Mouse (Mus musculus) adrenal gland, adult (tissue): ENCODE data around the gene Gm45717.

Source experiments
- DNase-seq, 2 experiments: peaks; one replicate each; pipeline ENCODE4 v3.0.0; 2022 to 2023; ENCODE audit warnings: low spot score in 1 of 2; ENCODE audit not compliant: inconsistent age in 2 of 2

The Gm45717 gene

DNA sequence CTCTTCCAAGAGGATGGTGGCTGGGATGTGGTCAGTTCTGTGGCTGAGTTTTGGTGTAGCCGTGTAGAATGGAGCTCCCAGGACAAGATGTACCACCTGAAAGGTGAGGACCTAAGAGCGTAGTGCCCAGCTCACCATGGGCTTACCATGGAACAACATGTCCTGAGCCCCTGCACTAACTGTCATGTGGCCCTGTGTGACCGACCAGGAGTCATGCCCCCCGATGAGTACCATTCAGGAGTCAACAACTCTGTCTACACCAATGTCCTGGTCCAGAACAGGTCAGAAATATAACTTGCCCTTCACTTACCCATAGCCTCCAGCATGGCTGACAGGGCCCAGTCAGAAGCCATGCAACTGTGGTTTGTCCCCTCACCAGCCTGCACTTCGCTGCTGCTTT is 10.5 kb downstream of the Gm45717 start:
- no peak for DNase-seq

DNA sequence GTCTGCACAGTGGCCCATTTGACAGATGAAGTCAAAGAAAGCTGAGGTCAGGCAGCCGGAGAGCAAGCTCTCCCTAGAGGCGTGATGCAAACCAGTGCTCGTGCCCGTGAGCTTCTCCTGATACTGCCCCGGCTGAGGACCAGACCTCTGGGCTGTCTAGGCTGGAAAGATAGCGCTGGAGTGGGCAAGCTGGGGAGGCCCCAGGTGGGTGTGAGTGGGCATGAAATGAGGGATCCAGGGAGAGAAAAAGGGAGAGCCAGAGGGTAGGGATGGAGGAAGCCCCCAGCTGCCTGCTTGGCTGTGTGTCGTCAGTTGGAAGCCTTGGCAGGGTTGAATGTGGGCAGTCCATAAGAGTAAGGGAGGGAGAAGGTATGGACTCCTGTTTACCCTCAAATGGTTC is 11.5 kb downstream of the Gm45717 start:
- peak; percentile 18 to 29 for DNase-seq

GRCm38 (mm10) chr7:140943356-140943755 is 12.4 kb downstream of the Gm45717 start:
- DNase-seq = peak; percentile 19 to 47

DNA sequence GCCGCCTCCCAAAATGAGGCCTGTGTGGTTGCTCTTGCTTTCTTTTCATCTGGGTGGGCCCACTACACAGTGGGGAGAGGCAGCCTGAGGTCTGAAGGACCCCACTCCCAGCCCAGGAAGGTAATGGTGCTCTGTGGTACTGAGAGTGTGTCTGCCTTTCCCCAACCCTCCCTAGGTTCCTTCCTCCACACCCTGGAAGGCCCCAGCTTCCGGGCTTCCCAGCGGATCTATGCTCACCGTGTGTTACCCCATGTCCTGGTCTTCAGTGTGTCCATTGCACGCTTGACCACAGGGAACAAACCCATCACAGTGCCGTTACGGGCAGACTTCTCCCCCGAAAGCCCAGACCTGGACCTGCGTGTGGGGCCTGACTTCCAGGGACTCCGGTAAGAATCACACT is 12.9 kb downstream of the Gm45717 start:
- DNase-seq = peak; percentile 22 to 37

- DNase-seq = peak in 1 of 2 experiments; percentile 46
Observed at GRCm38 (mm10) chr7:140942341-140942740, 13.4 kb downstream of the Gm45717 start.

DNA sequence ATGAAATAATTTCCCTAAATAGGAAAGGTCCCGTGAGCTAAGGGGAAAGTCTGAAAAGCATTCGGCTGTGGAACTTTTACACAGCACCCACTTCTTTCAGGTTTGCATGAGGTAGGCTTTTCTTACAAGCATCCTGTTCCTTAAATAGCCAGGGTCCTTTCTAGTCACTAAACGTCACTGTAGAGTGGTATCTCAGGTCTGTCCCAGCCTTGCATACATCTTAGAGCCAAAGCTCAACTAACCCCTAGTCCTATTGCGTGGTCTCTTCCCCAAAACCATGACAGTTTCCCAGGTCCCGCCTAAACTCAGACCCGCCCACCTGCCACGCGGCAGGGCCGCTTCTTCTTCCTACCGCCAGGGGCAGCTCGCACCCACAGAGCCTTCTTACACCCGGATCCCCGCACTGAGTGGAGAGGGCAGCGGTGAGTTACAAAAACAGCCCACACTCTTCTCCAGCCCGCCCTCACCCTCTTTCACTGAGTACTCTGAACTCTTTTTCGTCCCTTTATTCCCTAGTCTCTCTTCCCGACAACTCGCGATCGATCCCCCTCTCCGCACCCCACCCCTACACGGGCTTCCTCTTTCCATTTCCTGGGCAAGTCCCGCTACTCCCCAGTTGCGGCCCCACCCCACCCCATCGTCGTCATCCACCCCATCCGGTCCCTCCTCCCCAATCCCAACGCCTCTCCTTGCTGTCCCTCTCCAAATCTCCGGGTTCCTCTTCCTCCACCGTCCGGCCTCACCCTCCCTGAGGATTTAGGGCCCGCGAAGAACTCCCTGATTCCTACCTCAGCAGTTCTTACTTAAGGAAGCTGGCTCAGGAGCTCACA is 14.3 kb downstream of the Gm45717 start, which contains the start of gene Pgghg:
Gene Pgghg, plus strand, starts transcription at position 170 of the 830 bp plus-strand sequence.
- DNase-seq = peak; percentile 92 to 98

DNA sequence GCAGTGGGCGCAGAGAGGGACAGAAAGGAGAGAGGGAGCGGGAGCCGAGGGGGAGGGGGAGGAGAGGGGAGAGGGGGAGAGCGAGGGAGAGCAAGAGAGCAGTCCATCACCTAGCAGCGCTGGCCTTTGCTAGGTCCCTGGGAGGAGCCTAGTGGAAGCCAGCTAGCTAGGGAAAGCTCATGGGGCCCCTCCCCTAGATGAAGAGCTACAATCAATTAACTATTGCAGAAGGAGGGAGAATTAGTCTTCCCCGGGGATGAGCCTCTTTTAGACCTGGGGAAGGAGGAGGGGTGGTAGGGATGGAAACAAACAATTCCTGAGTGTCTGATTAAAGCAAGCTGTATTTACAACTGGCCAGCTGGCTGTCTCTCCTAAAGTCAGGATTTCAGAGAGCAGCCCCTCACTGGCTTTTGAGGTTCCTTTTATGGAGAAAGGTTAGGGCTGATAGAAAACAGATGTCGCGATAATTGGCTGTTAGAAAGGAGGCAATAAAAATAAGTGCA is 16.0 kb downstream of the Gm45717 start:
- peak; percentile 31 to 57 for DNase-seq

DNA sequence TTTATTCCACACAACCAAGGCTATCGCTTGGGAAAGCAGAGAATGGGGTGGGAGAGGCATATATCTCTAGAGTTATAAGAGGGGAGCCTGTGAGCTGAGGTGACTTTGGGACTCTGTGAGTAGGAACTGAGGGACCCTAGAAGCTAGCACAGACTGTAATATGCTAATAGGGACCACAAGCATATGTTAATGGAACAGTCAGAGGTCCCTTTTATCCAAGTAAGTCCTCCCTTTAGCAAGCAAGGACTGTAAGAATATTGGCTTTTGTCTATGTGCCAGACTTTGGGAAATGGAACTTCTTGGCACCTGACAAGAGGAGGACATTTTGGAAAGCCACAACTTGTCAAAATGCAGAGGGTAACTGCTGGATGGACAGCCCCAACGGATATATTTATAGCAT is 16.8 kb downstream of the Gm45717 start:
- no peak for DNase-seq

DNA sequence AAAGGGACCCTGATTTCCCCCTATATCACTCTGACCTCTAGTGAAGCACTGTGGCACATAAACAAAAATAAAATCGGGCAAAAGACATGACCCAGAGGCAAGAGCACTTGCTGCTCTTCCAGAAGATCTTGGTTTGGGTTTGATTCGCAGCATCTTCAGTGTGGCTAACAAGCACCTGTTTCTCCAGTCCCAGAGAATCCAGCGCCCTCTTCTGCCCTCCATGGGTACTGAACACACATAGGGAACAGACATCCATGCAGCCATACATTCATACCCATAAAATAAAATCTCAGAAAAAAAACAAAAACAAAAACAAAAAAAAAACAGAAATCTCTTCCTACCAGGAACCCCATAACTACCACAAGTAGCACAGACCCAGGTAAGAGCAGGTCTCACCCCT is 17.3 kb downstream of the Gm45717 start:
- peak in 1 of 2 experiments; percentile 39 for DNase-seq

- no peak for DNase-seq
Observed at GRCm38 (mm10) chr7:140927181-140927580, 28.6 kb downstream of the Gm45717 start.

DNA sequence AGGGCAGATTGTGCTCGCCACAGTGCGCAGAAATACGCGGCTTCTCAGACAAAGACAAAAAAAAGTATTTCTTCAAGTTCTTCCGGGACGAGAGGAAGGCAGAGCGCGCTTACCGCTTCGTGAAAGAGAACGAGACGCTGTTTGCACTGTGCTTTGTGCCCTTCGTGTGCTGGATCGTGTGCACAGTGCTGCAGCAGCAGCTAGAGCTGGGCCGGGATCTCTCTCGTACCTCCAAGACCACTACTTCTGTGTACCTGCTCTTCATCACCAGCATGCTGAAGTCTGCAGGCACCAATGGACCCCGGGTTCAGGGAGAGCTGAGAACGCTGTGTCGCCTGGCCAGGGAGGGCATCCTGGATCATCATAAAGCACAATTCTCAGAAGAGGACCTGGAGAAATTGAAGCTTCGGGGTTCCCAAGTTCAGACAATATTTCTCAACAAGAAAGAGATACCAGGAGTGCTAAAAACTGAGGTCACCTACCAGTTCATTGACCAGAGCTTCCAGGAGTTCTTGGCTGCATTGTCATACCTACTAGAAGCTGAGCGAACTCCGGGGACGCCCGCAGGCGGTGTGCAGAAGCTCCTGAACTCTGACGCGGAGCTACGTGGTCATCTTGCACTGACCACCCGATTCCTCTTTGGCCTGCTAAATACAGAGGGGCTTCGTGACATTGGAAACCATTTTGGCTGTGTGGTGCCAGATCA is 32.5 kb downstream of the Gm45717 start:
- DNase-seq = no peak

- DNase-seq = peak; percentile 44 to 84
Observed at GRCm38 (mm10) chr7:140922398-140923069, 33.2 kb downstream of the Gm45717 start.

DNA sequence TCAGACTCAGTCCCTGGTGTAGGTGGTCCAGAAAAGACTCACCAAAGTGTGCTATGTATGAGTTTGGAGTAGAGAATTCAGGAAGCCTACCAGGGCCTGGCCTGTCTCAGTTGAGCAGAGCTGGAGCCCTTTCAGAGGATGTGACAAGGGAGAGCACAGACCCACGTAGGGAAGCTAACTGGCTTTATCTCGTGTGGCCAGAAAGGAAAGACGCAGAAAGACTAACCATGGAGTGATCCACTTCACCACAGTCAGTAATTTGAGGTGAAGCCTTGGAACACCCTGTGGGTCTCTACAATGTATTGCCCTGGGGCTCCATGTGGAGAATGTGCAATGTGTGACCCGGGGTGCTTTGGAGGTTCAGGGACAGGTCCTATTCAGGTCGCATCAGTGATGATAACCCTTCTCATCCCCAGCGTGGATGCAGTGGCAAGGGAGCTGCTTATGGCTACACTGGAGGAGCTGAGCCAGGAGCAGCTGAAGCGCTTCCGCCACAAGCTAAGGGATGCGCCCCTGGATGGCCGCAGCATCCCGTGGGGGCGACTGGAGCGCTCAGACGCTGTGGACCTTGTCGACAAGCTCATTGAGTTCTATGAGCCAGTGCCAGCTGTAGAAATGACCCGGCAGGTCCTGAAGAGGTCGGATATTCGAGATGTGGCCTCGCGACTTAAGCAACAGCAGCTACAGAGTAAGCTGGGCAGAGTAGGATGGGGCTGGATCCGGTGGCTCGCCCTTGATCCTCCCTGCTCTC is 34.3 kb downstream of the Gm45717 start:
- no peak for DNase-seq

DNA sequence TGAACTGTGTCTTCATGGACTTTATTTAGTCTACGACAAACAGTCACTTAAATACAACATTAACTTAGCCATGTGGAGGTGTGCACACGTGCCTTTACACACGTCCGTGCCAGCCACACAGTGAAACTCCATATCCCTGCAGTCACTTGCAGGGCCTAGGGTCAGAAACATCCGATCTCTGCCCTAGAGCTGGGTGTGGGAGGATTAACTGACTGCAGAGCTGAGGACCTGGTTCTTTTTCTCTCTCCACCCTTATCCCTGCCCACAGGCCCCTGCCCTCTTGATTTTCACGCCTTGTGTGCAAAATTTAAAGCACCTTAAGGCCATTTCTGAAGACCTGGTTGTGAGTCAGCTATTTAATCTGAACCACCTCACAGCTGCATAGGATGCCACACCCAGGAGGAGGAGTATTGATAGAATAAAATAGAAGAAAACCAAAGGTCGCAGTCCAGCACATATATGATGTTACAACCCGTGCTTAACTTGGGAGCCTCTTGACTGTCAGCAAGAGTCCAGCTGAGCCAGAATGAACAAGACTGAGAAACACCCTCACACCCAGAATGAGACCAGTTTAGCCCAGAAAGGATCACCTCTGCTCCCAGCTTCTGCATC is 35.2 kb downstream of the Gm45717 start, which contains the start of gene Nlrp6:
Gene Nlrp6, plus strand, starts transcription at position 485 of the 612 bp plus-strand sequence.
- DNase-seq = no peak

- DNase-seq = no peak
Observed at GRCm38 (mm10) chr7:140919911-140920310, 35.8 kb downstream of the Gm45717 start.

DNA sequence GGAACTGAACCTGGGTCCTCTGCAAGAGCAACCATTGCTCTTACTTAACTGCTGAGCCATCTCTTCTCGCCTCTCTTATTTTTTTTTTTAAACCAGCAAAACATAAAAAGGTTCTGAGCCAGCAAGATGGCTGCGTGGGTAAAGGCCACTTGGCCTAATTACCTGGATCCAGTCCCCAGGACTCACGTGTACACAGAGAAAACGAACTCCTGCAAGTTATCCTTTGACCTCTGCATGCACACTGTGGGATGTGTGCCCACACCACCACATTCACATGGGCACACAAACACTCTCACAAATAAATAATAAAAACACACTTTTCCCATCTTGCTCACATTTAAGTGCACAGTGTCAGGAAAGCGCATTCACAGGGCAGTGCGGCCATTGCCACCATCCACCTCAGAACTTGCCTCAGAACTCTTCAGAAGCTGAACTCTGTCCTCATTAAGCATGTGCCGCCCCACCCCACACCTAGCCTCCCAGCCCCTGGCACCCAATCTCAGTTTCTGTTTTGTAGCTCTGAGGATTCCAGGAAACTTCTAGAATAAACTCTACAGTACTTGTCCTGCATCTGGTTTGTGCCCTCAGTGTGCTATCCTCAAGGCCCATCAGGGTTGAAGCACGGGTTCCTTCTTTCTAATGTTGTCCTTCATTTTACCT is 41.6 kb downstream of the Gm45717 start:
- no peak for DNase-seq

DNA sequence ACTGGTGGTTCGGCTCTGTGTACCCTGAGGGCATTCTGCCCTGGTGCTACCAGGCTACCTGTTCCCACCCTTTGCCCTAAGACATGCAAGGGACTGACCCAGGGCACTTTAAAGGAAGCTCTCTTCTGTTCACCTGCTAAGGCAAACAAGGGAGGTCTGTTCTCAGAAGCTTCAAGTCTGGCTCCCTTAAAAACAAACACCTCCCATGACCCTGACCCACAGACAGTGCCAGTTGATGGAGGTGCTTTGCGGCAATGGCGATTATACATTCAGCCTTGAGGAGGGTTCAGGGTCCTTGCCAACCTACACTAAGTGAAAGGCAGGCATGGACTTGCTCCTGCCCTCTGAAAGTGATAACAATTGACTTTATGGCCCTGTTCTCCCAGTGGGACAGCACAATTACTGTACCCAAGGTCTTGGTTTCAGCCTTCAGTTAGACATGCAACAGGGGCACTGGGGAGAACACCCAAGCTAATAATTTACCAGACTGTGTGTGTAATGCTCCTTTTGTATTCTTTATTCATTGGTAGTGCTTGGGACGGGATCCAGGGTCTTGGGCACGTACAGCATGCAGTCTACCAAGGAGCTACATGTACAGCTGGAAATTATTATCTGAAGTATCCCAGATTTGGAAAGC is 42.8 kb downstream of the Gm45717 start:
- no peak for DNase-seq

DNA sequence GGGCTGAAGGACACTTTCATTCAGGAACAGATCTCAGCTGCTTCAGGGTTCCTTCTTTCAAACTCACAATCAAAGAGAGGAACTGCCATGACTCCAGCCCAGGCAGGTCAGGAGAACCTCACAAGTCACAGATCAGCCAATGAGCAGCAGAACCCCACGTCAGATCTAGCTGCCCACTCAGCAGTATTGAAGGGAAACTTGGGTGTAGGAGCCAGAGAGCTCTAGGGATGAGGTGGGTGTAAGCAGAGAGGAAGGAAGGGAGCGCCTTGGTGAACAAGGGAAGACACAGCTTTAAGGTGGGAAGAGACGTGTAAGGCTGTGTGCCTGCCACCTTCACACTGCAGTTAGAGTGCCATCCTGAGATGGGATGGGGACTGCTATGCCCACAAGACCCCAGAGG is 43.4 kb downstream of the Gm45717 start:
- no peak for DNase-seq

DNA sequence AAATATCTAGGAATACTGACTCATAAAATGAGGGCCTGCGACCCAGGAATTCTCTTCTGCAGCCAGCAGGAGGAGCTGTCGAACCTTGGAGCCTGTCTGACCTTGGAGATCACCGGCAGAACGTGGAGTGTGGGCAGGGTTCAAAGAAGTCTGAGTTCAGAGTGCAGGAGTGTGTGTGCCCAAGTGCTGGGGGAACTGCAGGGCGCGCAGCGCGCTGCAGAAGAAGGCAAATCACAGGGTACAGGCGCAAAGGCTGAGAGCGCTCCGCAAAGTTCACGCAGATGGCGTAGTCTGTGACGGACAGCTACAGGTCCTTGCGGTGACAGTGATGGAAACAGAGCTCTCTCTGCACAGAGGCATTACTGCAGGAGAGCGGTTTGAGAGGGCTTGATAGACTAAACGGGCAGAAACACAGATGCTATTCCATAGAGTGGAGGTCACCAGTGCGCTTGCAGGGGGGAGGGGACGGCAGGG is 47.1 kb downstream of the Gm45717 start:
- peak; percentile 90 to 96 for DNase-seq
